Mouse (Mus musculus) megakaryocyte-erythroid progenitor cell, adult 5 weeks (primary cell): Measurements from ENCODE around the gene Thsd7a. TPM values are rescaled to one million over a fixed set of nuclear protein-coding genes. Genes with fewer than 3 reads are reported as not detected.

Experiments
- polyA plus RNA-seq: library from polyadenylated mRNA; stranded (reverse); fragments of >175 nt; gene quantifications from 2 replicates; pipeline ENCODE4 v1.2.3, GENCODE M21; 2012

Thsd7a gene
- polyA plus RNA-seq, result under 0.01 TPM in 1 of 2 replicates, not detected in the other

DNA sequence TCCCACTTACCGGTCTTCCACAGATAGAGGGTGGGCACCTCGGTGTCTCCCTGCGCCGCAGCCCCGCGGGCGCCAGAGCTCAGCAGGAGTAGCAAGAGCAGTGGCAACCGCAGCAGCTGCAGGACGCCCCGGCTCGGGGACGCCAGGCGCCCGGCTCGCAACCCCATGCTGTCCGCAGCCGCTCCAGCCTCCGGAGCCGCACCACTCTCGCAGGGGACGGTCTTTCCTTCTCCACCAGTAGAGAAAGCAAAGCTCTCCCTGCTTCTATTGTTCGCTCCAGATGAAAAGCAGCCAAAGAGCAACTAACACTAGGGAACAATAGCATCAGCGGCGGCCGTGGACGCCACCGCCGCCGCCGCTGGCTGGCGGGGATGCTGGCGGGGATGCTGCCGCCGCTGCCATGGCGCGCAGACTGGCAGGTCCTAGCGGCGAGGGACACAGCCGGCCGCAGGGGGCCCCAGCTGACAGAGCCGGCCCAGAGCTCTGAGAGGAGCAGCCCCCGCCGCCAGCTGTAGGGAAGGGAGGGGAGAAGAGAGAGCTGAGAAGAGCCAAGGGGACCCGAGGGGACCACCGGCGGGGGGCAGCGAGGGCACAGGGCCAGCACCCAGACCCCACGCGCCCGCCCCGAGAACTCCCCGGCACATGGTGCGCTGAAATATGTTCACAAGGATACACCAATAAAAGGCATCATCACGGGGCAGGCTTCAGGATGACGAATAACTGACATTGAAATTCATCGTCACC is at the start of gene Thsd7a:
TSS of gene Thsd7a (minus strand) at position 624 of the 744 bp plus-strand sequence.

